Mouse (Mus musculus): ENCODE data around the gene Mllt10. TPM values are rescaled to one million over a fixed set of nuclear protein-coding genes. Genes with fewer than 3 reads are reported as not detected.
"Not testable (repeated sequence)": the region's sequence is repeated elsewhere in the genome, so short reads cannot be mapped to it uniquely, and the experiment has no call there.

Gene Mllt10
- polyA plus RNA-seq, 1 experiment: 9.2 TPM

GRCm38 (mm10) chr2:18066436-18066835 lies 11.4 kb downstream of the Mllt10 start:
- Histone ChIP-seq H3K4me1 (ENCODE audit: control insufficient read depth, insufficient read depth, insufficient read length, low read length) (no peaks in the 10 kb centered on the region; the same call in 1 of the 2 replicates), H3K27ac (replicated peaks; ENCODE audit: low read depth, low read length) (no peak overlapping the region), H3K4me3 (ENCODE audit: insufficient read depth, low read depth, low read length) (no peak overlapping the region)

GRCm38 (mm10) chr2:18068071-18068796 lies 13.2 kb downstream of the Mllt10 start:
- H3K4me3 ChIP-seq (ENCODE audit: insufficient read depth, low read depth, low read length): no peak overlapping the region
- H3K4me1 ChIP-seq (ENCODE audit: control insufficient read depth, insufficient read depth, insufficient read length, low read length): no peaks in the 10 kb centered on the region; the same call in 1 of the 2 replicates
- no peak overlapping the region for H3K27ac ChIP-seq (replicated peaks; ENCODE audit: low read depth, low read length)

GRCm38 (mm10) chr2:18071947-18072346 lies 16.9 kb downstream of the Mllt10 start:
- H3K27ac ChIP-seq (replicated peaks; ENCODE audit: low read depth, low read length): no peak overlapping the region
- no peaks in the 10 kb centered on the region for H3K4me1 ChIP-seq (ENCODE audit: control insufficient read depth, insufficient read depth, insufficient read length, low read length)
- H3K4me3 ChIP-seq (ENCODE audit: insufficient read depth, low read depth, low read length): no peak overlapping the region

GRCm38 (mm10) chr2:18080182-18080860 lies 25.3 kb downstream of the Mllt10 start:
- Histone ChIP-seq H3K27ac (replicated peaks; ENCODE audit: low read depth, low read length) (no peak overlapping the region), H3K4me1 (ENCODE audit: control insufficient read depth, insufficient read depth, insufficient read length, low read length) (no peaks in the 10 kb centered on the region), H3K4me3 (ENCODE audit: insufficient read depth, low read depth, low read length) (no peak overlapping the region)

GRCm38 (mm10) chr2:18087695-18088094 lies 32.7 kb downstream of the Mllt10 start:
- H3K27ac ChIP-seq (replicated peaks; ENCODE audit: low read depth, low read length); H3K4me1 ChIP-seq (ENCODE audit: control insufficient read depth, insufficient read depth, insufficient read length, low read length); H3K4me3 ChIP-seq (ENCODE audit: insufficient read depth, low read depth, low read length): not testable (repeated sequence)

DNA sequence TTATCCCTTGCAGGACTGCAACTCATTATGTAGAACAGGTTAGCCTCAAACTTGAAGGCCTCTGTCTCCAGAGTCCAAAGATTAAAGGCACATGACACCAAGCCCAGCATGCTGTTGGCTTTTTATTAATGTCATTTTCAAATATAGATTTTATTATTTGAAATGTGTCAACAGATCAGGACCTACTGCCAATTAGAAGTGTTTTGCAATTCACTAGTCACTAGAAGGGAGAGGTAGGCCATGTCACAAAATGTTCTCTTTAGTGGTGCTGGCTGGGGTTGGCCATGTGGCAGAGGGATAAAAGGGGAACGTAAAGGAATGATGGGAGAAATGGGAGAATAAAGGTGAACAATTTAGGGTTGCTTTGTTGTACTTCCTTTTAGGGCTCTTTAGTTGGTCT lies 38.8 kb downstream of the Mllt10 start:
- Histone ChIP-seq H3K27ac (replicated peaks; ENCODE audit: low read depth, low read length) (no peak overlapping the region), H3K4me1 (ENCODE audit: control insufficient read depth, insufficient read depth, insufficient read length, low read length) (no peaks in the 10 kb centered on the region; the same call in 1 of the 2 replicates), H3K4me3 (ENCODE audit: insufficient read depth, low read depth, low read length) (no peak overlapping the region)

DNA sequence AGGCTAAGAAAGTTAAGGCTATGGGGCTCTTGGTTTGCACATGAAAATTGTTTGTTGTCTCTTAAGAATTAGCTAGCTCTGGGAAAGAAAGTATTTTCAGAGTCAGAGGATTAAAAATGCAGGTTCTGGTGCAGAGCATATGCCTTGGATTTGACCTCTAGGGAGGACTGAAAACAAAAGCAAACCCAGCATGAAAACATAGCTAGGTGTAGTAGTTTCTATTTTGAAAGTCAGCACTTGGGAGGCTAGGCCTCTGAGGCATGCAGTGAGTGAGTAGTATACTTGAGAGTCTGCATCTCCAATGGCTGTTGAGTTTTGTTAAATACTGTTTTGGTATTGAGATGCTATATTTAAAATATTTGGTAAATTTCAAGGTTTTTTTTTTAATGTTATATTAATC lies 39.3 kb downstream of the Mllt10 start:
- Histone ChIP-seq H3K4me3 (ENCODE audit: insufficient read depth, low read depth, low read length) (no peak overlapping the region), H3K4me1 (ENCODE audit: control insufficient read depth, insufficient read depth, insufficient read length, low read length) (no peaks in the 10 kb centered on the region; the same call in 1 of the 2 replicates), H3K27ac (replicated peaks; ENCODE audit: low read depth, low read length) (no peak overlapping the region)

GRCm38 (mm10) chr2:18095804-18096203 lies 40.8 kb downstream of the Mllt10 start:
- Histone ChIP-seq H3K27ac (replicated peaks; ENCODE audit: low read depth, low read length) (no peak overlapping the region), H3K4me3 (ENCODE audit: insufficient read depth, low read depth, low read length) (no peak overlapping the region), H3K4me1 (ENCODE audit: control insufficient read depth, insufficient read depth, insufficient read length, low read length) (no peaks in the 10 kb centered on the region; the same call in 1 of the 2 replicates)

DNA sequence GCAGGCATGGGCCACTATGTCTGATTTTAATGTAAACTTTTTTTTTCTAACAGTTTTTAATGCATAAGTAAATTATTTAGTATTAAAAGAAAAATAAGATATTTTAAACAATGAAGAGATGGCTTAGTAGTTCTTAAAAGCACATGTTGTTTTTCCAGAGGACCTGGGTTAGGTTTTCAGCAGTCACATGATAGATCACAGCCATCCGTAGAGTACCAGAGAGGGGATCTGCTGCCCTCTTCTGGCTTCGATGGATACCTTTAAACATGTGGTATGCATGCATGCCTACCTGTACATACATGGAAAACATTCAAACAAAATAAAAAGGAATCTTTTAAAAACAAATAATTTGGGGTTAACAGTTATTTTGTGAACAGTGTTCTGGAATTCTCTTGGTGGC lies 45.9 kb downstream of the Mllt10 start:
- H3K27ac ChIP-seq (replicated peaks; ENCODE audit: low read depth, low read length): no peak overlapping the region
- no peak overlapping the region for H3K4me3 ChIP-seq (ENCODE audit: insufficient read depth, low read depth, low read length)
- no peaks in the 10 kb centered on the region for H3K4me1 ChIP-seq (ENCODE audit: control insufficient read depth, insufficient read depth, insufficient read length, low read length)

GRCm38 (mm10) chr2:18107561-18107960 lies 52.5 kb downstream of the Mllt10 start:
- Histone ChIP-seq H3K27ac (replicated peaks; ENCODE audit: low read depth, low read length) (no peak overlapping the region), H3K4me3 (ENCODE audit: insufficient read depth, low read depth, low read length) (no peak overlapping the region), H3K4me1 (ENCODE audit: control insufficient read depth, insufficient read depth, insufficient read length, low read length) (no peaks in the 10 kb centered on the region)

GRCm38 (mm10) chr2:18108214-18108613 lies 53.2 kb downstream of the Mllt10 start:
- Histone ChIP-seq H3K4me1 (ENCODE audit: control insufficient read depth, insufficient read depth, insufficient read length, low read length) (no peaks in the 10 kb centered on the region), H3K27ac (replicated peaks; ENCODE audit: low read depth, low read length) (no peak overlapping the region), H3K4me3 (ENCODE audit: insufficient read depth, low read depth, low read length) (no peak overlapping the region)

DNA sequence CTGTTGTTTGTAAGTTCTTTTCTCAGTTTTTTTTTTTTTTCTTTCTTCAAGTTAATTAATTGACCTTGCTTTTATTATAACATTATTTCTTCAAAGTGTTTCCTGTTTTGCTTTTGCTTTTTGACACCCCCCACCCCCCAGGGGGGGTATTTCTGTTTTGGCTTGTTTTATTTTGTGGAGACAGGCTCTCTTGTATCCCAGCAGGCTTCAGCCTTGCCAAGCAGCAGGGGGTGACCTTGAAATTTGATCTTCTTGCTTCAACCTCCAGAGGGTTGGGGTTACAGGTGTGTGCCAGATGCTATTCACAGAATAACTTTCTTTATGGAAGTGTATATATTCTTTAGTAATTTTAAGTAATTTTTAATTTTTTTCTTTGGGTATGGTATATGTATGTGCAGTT lies 56.4 kb downstream of the Mllt10 start:
- H3K4me3 ChIP-seq (ENCODE audit: insufficient read depth, low read depth, low read length): no peak overlapping the region
- H3K27ac ChIP-seq (replicated peaks; ENCODE audit: low read depth, low read length): no peak overlapping the region
- H3K4me1 ChIP-seq (ENCODE audit: control insufficient read depth, insufficient read depth, insufficient read length, low read length): peaks cover 1% of the 10 kb centered on the region; the same call in 1 of the 2 replicates

DNA sequence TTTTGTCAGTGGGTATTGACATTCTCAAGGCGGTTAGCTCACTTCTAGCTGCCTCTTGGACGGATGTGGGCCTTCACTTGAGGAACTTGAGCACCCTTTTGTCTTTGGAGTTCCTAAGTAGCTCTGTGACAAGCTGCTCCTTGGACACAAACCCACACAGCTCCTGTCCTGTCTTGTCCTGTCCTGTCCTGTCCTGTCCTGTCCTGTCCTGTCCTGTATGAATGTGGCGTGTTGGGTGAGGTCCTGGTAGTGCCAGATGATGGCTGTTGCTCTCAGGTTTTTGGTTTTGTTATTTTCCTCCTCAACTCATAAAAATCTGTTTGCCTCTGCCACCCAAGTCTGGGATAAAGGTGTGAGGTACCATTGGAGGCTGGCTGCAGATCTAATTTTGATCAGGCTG lies 61.4 kb downstream of the Mllt10 start:
- Histone ChIP-seq H3K4me3 (ENCODE audit: insufficient read depth, low read depth, low read length) (no peak overlapping the region), H3K27ac (replicated peaks; ENCODE audit: low read depth, low read length) (0 out of 2 replicates have a peak overlapping the region, but pooled peaks have one; percentile 6), H3K4me1 (ENCODE audit: control insufficient read depth, insufficient read depth, insufficient read length, low read length) (peaks cover 3% of the 10 kb centered on the region)

GRCm38 (mm10) chr2:18138131-18138530 lies 83.1 kb downstream of the Mllt10 start:
- Histone ChIP-seq H3K4me3 (ENCODE audit: insufficient read depth, low read depth, low read length) (no peak overlapping the region), H3K27ac (replicated peaks; ENCODE audit: low read depth, low read length) (no peak overlapping the region), H3K4me1 (ENCODE audit: control insufficient read depth, insufficient read depth, insufficient read length, low read length) (no peaks in the 10 kb centered on the region)

DNA sequence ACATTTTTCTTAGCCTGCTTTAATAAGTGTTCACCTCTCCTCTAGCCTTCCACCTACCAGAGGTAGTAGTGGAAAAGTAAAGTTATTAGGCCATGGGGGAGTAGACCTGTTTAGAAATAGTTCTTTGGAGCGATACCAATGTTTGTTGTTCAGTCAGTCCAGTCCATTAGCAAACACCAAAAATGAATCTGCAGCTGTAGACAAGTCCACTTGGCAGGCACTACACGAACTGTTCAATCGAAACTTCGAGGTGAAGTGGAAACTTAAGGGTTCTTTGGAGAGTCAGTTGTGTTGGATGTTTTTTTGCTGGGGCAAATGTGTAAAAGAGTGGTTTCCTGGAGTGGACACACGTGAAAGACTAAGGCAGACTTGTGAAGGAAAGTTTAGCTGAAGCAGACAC lies 84.6 kb downstream of the Mllt10 start:
- Histone ChIP-seq H3K27ac (replicated peaks; ENCODE audit: low read depth, low read length) (no peak overlapping the region), H3K4me3 (ENCODE audit: insufficient read depth, low read depth, low read length) (no peak overlapping the region), H3K4me1 (ENCODE audit: control insufficient read depth, insufficient read depth, insufficient read length, low read length) (no peaks in the 10 kb centered on the region)

DNA sequence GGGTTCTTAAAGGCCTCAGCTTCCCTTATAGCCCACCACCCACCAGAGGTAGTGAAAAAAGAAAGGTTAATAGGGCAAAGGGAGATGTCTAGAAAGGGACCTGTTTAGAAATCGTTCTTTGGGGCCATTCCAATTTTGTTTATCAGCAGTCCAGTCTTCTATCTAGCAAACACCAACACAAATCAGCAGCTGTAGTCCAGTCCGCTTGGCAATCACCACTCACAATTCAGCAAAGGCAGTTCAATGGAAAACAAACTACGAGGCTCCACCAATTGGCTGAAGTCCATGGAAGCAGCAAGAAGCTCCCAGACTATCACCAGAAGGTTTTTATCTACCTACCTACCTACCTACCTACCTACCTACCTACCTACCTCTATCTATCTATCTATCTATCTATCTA lies 101.1 kb downstream of the Mllt10 start:
- Histone ChIP-seq H3K4me3 (ENCODE audit: insufficient read depth, low read depth, low read length) (no peak overlapping the region), H3K27ac (replicated peaks; ENCODE audit: low read depth, low read length) (no peak overlapping the region), H3K4me1 (ENCODE audit: control insufficient read depth, insufficient read depth, insufficient read length, low read length) (peaks cover 5% of the 10 kb centered on the region)

All from brown adipose tissue, adult 24 weeks (tissue).